In genomic region chr4:46754407-46755194, GRCm38 (mm10) we compare ENCODE assay signal across 11 mouse cellular contexts.
DNase-seq lines count a peak whose midpoint lies in the region; ATAC-seq and TF ChIP-seq lines count a peak whose summit lies in the region.
"Had no signal": no experiment of that assay in that cellular context is flagged by ENCODE, and none has a peak within 500 bp of the region (broad histone marks: within the 10 kb centered on the region; RNA-seq: fewer than 3 reads in every experiment).

No protein-coding gene starts in this region.

- no peak for ATAC-seq in CD4-positive, CD25-positive, alpha-beta regulatory T cell, adult 4 months
- peak; percentile 30 for ATAC-seq in lung, postnatal 0 days
- peak; percentile 85 for ATAC-seq in intestine, embryonic 15.5 days
- ATAC-seq in megakaryocyte progenitor cell, adult 5-6 weeks (replicated peaks; ENCODE audit: poor library complexity), result peak; percentile 82
- ATAC-seq: midbrain, embryonic 15.5 days had no signal

- H3K4me3 ChIP-seq in lung, postnatal 0 days (ENCODE audit: low read depth, low read length), result no peak overlapping the region
- no peak overlapping the region for H3K4me3 ChIP-seq in intestine, embryonic 15.5 days (replicated peaks)
- H3K4me3 ChIP-seq: midbrain, embryonic 15.5 days had no signal

- H3K27ac ChIP-seq in lung, postnatal 0 days (ENCODE audit: low read length), result no peak overlapping the region
- peak overlapping the region; percentile 40; the same call in 1 of the 2 replicates for H3K27ac ChIP-seq in intestine, embryonic 15.5 days
- H3K27ac ChIP-seq: midbrain, embryonic 15.5 days had no signal

- TF ChIP-seq CTCF in lung, postnatal 0 days (IDR thresholded peaks at IDR 0.05), result no peak

- DNase-seq in CD4-positive, CD25-positive, alpha-beta regulatory T cell, adult 2 months (ENCODE audit: low read depth, low spot score), result peak; percentile 16
- DNase-seq in lung, postnatal 0 days (ENCODE audit: low spot score), result no peak
- DNase-seq in lung, adult 18-20 months, result no peak
- DNase-seq in ovary, adult 18-20 months (ENCODE audit: low spot score), result no peak
- no peak for DNase-seq in adrenal gland, adult 18-20 months (ENCODE audit: low spot score in 2 of 2)
- DNase-seq: cerebellum, postnatal 14 days; thymus, adult 18-20 months had no signal

- no peak for TF ChIP-seq EP300 in lung, postnatal 0 days (IDR thresholded peaks at IDR 0.05)

- no peak overlapping the region for H3K9ac ChIP-seq in lung, postnatal 0 days (replicated peaks; ENCODE audit: low read depth)
- H3K9ac ChIP-seq in intestine, embryonic 15.5 days, result no peak overlapping the region
- H3K9ac ChIP-seq: midbrain, embryonic 15.5 days had no signal

- H3K36me3 ChIP-seq in lung, postnatal 0 days (ENCODE audit: insufficient read depth, low read length), result no peaks in the 10 kb centered on the region
- no peaks in the 10 kb centered on the region for H3K36me3 ChIP-seq in intestine, embryonic 15.5 days
- H3K36me3 ChIP-seq: midbrain, embryonic 15.5 days had no signal

- no peaks in the 10 kb centered on the region for H3K4me1 ChIP-seq in lung, postnatal 0 days (ENCODE audit: insufficient read depth, low read depth, low read length)
- peaks cover 4% of the 10 kb centered on the region for H3K4me1 ChIP-seq in intestine, embryonic 15.5 days (replicated peaks)

- H3K27me3 ChIP-seq in lung, postnatal 0 days (replicated peaks; ENCODE audit: insufficient read depth, low read length), result no peaks in the 10 kb centered on the region
- no peaks in the 10 kb centered on the region for H3K27me3 ChIP-seq in intestine, embryonic 15.5 days (replicated peaks)
- H3K27me3 ChIP-seq: midbrain, embryonic 15.5 days had no signal

- 20% methylated on average over 6 of the region's 6 CpGs for WGBS in lung, postnatal 0 days
- 28% methylated on average over 6 of the region's 6 CpGs for WGBS in intestine, embryonic 15.5 days

- H3K4me2 ChIP-seq in lung, postnatal 0 days (replicated peaks; ENCODE audit: low read depth, low read length), result no peak overlapping the region
- H3K4me2 ChIP-seq in intestine, embryonic 15.5 days (replicated peaks), result no peak overlapping the region
- H3K4me2 ChIP-seq: midbrain, embryonic 15.5 days had no signal

- H3K9me3 ChIP-seq in lung, postnatal 0 days (ENCODE audit: low read length), result no peaks in the 10 kb centered on the region
- no peaks in the 10 kb centered on the region for H3K9me3 ChIP-seq in intestine, embryonic 15.5 days
- H3K9me3 ChIP-seq: midbrain, embryonic 15.5 days had no signal
